Mouse (Mus musculus) liver, adult 2 months (tissue): ENCODE measurements around the gene Man2b2.

Experiments
- CTCF ChIP-seq: fragments of 200-500 bp; IDR thresholded peaks from 2 replicates; pipeline ENCODE4 v1.5.1; 2011; ENCODE audit warnings: low read depth, low read length, control low read depth
- POLR2A ChIP-seq: fragments of 200-500 bp; IDR thresholded peaks from 2 replicates; pipeline ENCODE4 v1.6.1; 2011; ENCODE audit warnings: low read length, control low read depth; ENCODE audit not compliant: insufficient read depth; ENCODE audit errors: extremely low read depth

DNA sequence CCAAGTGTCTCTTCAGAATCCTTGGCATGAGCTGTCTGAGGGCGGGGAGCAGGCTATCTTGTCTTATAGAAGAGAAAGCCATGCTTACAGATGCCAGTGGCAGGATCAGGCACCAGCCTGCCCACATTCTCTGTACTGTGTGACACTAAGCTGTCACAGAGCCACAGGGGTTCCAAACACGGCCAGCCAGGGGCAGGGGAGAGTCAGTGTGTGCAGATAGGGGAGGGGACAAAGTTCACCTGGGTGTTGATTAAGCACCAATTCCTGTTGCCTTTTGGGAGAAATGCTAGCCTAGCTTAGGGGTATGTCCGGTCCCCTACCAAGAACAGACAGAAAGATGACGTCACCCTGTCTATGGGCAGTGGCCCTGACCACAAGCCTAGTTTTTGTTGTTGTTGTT lies 1.4 kb downstream of the Man2b2 start:
- TF ChIP-seq CTCF (no peak), POLR2A (no peak)
